Mouse (Mus musculus) MEL-GATA-1-ER (cell line): ENCODE results near the gene Lhx2.

Source experiments
- DNase-seq: peaks from one replicate; pipeline ENCODE4 v3.0.0-alpha.2; 2012; ENCODE audit warnings: low read depth; ENCODE audit errors: extremely low read depth

Lhx2 gene

DNA sequence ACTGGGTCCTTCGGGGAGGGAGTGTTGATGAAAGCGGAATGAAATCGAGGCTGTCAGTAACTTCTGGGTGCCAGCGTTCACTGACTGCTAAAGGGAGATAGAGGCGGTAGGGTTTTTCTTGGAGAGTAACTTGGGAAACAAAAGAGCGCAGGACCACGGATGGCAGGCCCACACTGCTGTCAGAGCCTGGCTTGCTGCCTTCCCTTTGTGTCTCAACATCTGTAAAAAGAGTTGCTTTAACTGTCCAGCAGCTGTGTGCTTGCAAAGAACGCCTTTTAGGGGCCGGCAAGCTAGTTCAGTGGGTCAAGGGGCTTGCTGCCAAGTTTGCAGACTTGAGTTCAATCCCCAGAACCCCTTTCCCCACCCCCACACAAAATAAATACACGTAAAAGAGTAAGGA is 20.1 kb downstream of the Lhx2 start:
- no peak for DNase-seq

DNA sequence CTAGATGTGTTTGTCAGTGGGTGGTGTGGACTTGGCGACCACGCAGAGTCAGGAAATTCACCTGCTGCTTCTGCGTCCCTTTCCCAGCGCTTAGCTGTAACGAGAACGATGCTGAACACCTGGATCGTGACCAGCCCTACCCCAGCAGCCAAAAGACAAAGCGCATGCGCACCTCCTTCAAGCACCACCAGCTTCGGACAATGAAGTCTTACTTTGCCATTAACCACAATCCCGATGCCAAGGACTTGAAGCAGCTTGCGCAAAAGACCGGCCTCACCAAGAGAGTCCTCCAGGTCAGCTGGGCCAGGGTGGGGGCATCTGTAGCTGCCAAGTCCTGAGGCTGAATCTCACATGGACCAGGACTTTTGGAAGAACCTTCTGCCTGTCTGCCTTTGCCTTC is 20.7 kb downstream of the Lhx2 start:
- no peak for DNase-seq

DNA sequence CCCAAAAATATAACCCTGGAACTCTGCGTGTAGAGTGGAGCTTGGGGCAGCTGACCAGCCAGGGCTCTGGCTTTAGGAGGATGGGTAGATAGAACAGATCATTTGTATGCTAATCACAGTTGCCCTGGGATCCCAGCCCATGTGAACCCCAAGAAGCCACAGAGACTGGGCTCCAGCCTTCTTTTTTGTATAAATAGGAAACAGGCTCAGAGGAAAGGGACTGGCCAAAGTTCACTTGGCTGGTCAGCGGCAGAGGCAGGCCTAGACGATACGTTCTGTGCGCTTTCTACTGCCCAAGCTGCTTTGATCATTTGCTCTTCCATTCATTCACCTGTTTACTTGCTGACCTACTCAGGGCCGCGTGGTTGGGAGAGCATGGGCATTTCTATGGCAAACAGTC is 27.1 kb downstream of the Lhx2 start:
- DNase-seq, result no peak

DNA sequence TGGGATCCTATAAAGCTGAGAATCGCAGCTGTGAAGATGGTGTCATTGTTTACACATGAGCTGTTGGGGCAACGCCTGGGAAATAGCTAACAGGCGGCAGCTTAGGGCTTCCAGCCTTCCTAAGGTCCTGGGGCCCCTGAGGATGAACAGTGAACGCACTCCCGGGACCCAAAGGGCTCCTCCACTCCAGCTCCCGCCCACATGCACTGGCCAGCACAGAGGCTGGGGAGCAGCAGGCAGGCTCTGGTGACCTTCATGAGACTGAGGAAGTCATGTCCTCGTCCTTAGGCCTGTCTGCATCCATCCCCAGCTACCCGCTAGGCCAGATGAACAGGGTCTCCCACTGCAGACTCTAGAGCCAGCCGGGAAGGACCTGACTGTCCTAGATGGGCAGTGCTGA is 27.9 kb downstream of the Lhx2 start:
- DNase-seq, result no peak

DNA sequence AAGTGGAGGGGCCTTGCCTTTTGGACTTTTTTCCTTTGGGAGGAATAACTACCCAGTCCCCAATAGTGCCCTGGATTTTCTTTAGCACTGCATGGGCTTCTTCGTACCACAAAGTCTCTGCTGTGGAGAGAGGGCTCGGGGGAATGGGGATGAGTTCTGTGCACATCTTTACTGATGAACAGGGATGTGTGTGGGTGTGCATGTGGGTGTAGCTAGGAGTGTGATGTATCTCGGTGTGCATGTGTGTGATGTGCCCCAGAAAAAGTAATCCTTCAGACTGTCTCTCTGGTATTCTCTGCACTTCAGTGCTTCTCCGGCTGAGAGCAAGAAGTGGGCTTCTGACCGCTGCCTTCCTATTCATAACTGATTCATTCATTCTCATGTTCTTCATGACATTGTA is 28.8 kb downstream of the Lhx2 start:
- DNase-seq, result no peak

DNA sequence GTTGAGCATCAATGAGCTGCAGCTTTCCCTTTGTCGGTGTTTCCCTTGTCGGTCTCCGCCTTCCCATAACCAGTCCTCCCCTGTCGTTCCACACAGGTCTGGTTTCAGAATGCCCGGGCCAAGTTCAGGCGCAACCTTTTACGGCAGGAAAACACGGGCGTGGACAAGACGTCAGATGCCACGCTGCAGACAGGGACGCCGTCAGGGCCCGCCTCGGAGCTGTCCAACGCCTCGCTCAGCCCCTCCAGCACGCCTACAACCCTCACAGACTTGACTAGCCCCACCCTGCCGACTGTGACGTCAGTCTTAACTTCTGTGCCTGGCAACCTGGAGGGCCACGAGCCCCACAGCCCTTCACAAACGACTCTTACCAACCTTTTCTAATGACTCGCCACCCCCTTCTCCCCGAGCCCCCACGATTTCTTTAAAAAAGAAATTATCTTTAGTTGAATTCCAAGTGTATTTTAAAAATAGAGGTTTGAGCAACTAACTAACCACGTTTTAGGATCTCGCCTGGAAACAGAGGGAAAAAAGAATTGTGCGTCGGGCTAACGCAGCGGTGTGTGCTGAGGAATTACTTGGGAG is 29.8 kb downstream of the Lhx2 start:
- DNase-seq, result peak; percentile 53

DNA sequence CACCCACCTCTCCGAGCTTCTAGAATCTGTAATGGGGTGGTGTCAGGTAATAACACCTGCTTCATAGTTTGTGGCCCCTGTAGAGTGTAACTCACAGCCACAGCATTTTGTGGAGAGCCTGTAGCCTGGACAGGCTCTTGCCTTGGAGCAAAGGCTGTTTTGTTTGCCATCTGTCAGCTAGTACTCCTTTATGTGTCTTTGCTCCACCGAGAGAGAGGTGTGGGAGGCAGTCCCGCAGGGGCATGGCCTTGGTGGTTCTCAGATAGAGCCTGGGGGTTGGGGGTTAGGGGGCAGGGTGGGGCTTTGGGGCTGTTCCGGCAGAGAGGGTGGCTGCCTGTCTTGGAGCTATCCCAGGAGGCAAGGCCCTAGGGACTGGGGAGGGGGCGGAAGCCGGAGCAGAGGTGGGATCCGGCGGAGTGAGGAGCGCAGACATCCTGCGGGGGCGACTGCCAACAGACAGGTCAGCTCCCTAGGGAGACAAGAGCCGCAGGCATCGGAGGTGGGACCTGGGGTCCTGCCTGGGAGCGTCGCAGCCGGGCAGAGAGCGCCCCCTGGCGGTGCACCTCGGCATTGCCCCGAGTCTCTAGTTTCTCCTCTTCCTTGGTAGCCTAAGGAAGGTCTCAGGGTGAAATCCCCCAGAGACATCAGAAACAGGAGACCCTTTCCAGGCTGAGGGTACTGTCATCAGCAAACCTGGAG is 36.7 kb downstream of the Lhx2 start:
- peak; percentile 31 for DNase-seq

DNA sequence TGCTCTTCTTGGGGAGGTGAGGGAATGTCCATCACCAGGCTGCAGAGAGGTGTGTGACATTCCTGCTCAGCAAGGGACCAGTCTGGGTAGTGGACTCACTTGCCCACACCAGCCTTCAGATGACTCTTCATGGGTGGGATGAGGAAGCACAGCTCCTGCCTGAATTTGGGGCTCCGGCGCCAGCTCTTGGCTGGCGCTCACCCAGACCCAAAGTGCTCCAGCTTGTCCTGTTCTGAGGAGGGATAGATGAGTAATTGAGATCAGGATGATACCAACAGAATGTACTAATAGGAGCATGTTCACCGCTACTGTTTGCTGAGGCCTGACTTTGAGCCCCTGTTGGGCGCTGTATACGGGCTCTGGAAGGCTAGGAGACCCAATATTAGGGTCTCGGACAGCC is 38.2 kb downstream of the Lhx2 start:
- DNase-seq, result no peak

DNA sequence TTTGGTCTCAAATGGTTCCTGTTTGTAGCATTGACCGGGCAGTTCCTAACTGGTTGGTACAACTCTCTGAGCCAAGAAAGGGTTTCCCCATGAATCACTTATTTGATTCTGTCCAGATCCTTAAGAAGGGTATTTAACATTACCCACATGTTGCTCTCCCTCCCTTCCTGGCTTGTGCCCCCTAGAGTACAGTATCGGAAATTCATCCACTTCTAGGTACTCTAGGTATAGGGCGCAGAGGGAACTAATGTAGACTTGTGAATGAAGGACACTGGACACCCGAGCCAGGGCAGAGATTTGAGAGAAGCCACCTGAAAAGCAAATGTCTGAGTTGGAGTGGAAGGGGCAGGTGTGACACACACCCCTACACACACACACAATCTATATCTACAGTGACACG is 39.3 kb downstream of the Lhx2 start:
- DNase-seq, result peak; percentile 62

DNA sequence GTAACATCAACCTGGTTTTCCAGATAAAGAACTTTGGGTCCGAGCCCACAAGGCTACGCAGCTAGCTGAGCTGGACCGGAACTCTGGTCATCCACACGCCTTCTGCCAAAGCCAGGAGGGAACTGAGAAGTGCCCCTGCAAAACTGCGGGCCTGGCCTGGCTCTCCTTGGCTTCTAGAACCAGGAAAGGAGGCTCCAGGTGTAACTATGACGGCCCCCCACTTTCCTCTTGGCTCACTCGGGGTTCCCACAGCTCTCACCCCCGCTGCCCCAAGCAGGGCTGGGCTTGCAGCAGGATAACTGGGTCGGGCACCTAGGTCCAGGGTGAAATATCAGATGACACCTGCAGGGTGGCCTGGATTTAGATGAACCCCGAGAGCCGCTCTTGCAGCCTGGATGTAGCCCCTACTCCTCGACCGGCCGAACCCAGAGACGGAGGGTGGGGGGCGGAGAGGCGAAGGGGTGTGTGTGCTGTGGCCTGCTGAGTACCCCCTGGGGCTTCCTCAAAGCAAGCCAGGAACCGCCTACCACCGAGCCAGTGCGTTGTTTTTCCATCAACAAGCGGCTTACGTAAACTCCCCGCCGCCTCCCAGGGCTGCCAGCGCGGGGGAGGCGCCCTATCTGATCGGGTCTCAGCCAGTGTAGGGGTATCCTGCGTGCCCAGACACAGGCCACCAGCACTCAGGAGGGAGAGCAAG is 39.9 kb downstream of the Lhx2 start:
- DNase-seq, result no peak

DNA sequence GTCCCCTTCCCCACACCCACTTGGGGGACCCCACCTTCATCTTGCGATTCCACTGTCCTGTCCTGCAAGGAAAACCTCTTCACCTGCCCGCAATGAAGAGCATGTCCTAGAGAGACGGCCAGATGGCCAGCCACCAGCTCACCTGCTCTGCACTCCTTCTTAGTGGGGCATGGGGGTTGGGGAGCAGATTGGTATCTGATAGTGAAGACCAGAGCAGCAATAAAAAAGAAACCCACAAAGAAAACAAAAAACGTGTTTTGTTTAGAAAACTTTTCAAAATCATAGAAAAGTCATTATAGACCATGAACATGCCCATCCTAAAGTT is 40.4 kb downstream of the Lhx2 start:
- peak; percentile 23 for DNase-seq

DNA sequence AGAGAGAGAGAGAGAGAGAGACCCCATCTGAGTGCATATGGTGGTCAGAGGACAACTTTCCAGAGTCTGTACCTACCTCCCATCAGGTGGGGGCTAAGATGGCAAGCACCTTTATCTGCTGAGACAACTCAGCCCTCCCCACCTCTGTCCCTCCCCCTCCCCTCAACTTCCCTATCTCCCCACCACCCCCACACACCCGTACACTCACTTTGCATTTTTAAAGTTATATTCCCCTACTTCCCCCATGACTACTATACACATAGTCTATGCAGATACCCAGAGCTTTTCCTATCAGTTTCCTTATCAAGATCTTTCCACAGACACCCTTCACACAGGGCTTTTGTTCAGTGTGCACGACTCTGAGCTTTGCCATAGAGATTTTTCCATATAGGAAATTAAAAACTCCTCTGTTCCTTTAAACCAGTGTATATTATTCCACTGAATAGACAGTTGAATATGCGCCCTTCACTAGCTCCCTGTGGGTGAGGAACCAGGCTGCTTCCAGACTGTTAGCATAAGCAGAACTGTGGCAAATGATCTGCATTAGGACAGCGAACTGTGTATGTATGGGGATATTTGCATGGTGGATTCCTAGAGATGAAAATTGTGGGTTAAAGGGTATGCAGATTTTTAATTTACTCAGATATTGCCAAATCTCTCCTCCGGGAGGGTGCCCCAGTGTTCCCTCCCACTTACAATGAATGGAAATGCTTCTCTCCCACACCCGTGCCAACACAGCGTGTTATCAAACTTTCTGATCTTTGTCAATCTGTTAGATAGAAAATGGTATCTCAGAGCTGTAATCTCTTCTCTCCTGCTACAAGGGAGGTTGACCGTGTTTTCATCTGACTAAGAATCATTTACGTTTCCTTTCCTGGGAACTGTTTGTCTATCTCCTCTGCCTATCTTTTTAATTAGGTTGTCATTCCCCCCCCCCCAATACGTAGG is 41.3 kb downstream of the Lhx2 start:
- peak; percentile 60 for DNase-seq

DNA sequence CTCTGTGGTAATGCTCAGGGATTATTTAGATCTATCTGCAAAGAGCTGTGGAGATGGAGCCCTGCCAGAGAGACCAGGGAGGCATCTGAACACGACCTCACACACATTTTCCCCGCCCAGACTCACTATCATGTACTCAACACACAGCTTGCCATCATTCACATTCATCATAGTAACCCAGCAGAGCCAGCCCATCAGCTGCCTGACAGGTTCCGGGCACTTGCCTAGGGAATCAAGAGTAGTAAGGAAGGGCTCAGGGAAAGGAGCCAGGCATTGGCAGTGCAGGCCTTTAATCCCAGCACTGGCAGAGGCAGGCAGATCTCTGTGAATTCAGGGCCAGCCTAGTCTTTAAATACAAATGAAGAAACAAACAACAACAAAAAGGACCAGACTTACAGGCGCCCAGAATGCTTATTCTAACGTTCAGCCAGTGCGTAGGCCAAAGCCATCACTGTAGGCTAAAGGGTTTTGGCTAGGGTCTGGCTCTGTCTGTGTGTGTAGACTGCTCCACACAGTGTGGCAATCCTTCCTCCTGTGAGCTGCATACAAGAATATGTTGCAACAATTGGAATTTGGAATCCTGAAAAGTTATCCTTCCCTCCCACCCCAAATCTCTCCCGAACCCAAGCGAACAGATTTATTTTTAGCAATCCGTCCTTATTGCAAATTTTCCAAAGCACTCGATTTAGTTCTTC is 48.6 kb downstream of the Lhx2 start:
- DNase-seq, result no peak

DNA sequence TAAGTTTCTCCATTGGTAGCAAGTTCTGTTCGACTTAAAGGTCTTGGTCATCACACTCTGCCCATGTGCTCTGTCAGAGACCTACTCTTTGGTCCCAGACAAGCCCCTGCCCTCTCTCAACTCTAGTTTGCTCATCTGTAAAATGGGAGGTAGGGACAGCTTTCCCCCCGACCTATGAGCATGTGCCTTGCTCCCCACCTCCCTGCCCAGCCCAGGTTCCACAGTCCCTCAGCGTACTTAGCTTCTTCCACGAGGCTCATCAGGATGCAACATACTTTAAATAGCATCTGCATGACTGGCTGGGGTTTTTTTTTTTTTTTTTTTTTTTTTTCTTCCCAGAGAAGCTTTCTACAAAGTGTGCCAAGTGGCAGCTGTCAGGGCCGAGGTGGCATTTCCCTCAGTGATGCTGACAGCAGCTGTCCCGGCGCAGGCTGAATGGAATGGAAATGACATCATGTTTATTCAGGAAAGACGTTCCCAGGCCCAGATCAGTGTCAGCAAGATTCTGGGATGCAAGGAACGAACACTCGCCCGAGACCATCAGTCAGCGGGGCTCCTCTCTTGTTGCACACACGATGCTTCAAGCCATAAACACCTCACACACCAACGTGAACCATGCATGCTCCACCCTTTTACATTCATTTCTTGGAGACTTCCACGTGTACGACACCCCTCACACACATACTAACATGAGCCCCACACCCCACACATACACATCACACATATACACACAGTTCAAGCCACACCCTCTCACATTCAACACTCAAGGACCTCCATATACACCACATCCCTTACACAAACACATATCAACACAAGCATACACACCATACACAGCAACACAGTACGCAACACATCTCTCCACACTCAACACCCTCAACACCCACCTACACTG is 56.1 kb downstream of the Lhx2 start:
- DNase-seq, result no peak

DNA sequence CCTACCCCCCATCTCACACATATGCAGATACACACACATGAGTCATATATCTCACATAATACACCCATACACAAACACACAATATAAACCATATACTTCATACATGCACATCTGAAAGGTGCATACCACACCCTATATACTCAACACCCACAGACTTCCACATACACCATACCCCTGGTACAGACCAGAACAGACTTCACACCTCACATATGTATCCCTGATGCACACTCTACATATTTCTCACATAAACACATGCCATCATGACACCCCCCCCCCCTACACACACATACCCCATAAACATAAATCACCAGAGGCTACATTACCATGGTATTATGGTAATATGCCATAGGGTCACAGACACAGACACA is 56.8 kb downstream of the Lhx2 start:
- no peak for DNase-seq

DNA sequence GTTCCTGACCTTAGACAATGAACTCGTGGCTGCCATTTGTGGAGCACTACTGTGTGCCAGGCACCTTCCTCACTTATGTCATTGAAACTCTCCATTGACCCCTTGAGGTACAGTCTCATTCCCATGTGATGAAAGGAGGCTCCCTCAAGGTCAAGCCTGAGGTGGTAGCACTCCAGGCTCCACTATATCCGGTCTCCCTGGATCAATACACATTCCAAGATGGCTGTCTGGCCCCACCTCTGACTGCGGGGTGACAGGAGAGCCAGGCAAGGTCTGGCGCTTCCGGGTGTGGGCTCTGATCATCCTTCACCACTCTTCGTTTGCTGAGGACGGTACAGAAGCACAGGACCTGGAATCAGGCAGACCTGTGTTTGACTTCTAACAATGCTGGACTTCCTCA is 58.2 kb downstream of the Lhx2 start:
- no peak for DNase-seq

DNA sequence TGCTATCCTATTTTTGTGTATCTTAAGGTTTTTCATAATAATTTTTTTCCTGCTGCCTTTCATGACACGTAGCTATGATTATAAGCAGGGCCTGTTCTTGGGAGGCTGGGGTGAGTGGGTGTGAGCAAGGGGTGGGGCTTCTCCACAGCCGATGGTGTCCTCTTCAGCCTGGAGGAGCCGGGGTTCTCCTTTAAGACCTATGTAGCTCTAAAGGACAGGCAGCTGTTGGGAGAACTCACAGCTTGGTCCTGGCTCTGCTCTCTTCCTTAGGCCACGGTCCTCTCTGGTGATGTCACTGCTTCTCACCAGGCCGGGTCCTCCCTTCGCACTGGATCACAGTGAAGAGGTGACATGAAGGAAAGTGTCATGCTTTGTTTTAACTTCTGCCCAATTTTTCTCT is 58.8 kb downstream of the Lhx2 start:
- DNase-seq, result no peak

DNA sequence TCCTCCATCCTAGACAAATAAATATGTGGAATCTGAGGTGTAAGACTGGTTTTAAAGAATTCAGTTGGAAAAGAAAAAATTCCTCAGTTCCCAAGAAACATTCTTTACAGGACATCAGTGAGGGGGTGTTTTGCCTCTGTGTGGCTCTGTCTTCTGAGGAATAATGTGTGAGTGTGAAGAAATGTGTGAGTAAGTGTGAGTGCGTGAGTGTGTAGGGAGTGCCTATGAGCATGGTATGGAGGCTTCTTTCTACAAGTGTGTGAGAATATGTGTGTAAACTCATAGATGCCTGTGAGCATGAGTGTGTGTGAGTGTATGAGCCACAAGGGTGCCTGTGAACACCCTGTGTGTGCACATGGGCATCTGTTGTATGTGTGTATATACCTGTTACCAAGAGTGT is 63.5 kb downstream of the Lhx2 start:
- DNase-seq, result no peak

DNA sequence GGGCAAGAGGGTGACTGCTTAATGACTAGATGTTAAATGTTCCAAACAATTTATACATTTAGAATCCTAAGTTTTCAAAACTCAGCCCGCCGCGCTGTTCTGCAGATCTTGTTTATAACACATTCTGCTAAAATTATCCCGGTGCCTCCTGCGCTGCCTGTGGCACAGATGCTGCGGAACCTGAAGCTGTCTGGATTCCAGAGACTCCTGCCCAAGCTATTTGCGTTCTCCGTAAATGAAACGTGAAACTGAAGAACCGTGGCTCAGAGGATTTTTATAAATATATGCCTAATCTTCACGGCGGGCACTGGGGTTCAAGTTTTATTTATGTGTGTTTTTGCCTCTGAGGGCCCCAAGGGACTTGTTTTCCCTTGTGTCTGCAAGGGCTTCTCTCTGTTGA is 64.2 kb downstream of the Lhx2 start:
- no peak for DNase-seq

DNA sequence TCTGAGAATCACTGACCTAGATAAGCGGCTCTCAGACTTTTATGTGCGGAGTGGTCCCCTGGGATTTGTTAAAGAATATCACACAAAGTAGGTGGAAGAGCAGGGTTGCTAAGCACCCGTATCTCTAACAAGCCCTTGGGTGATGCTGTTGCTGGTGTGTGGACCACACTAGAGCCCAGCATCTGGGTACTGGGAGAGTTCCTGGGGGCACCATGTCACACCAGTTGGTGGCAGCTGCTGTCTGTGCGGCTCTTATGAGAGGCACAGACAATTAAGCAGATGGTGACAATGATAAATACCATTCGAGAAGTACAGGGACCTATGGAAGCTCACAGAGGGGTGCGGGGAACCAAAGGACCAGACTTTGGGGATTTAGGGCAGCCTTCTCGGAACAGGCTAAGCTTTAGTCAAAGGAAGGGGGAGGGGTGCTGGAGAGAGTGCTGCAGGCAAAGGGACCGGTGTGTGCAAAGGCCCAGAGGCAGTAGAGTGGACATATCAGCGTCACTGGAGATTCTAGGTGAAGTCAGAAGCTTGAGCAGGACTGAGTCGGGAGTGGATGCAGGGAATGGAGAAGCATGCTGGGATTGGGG is 65.0 kb downstream of the Lhx2 start:
- DNase-seq, result no peak
